Mouse (Mus musculus): ENCODE measurements around the gene Arhgap22. TPM values are rescaled to one million over a fixed set of nuclear protein-coding genes. Genes with fewer than 3 reads are reported as not detected.
A peak's percentile ranks its signal among the peaks of the same experiment; 100 is the strongest.

The Arhgap22 gene
- polyA plus RNA-seq, 1 experiment from 2014 or later = 5.3 TPM

GRCm38 (mm10) chr14:33355276-33355675 lies 141.4 kb downstream of the Arhgap22 start:
- no peak overlapping the region for H3K27ac ChIP-seq (ENCODE audit: low read depth)
- no peak overlapping the region for H3K4me3 ChIP-seq (ENCODE audit: low read depth, low read length)
- WGBS = 89% methylated on average over 5 of the region's 5 CpGs
- ATAC-seq (replicated peaks; ENCODE audit: low FRiP score, low TSS enrichment, low read depth) (no peak), DNase-seq (ENCODE audit: low spot score) (no peak)
- H3K27me3 ChIP-seq (replicated peaks; ENCODE audit: control insufficient read depth, insufficient read depth, low read length) = peaks cover 21% of the 10 kb centered on the region
- peaks cover 4% of the 10 kb centered on the region; the same call in 1 of the 2 replicates for H3K4me1 ChIP-seq (replicated peaks; ENCODE audit: control insufficient read depth, insufficient read depth, low read length)
- no peaks in the 10 kb centered on the region for H3K36me3 ChIP-seq (ENCODE audit: control insufficient read depth, insufficient read depth, low read length)
- H3K9me3 ChIP-seq (ENCODE audit: control insufficient read depth, low read length) = no peaks in the 10 kb centered on the region
- H3K9ac ChIP-seq (ENCODE audit: low read length) = no peak overlapping the region
- no peak overlapping the region for H3K4me2 ChIP-seq (ENCODE audit: low read length)

GRCm38 (mm10) chr14:33357600-33358368 lies 144.0 kb downstream of the Arhgap22 start:
- Histone ChIP-seq H3K36me3 (ENCODE audit: control insufficient read depth, insufficient read depth, low read length) (no peaks in the 10 kb centered on the region), H3K4me1 (replicated peaks; ENCODE audit: control insufficient read depth, insufficient read depth, low read length) (peaks cover 11% of the 10 kb centered on the region), H3K4me2 (ENCODE audit: low read length) (no peak overlapping the region), H3K9me3 (ENCODE audit: control insufficient read depth, low read length) (no peaks in the 10 kb centered on the region), H3K27ac (ENCODE audit: low read depth) (no peak overlapping the region), H3K4me3 (ENCODE audit: low read depth, low read length) (no peak overlapping the region), H3K9ac (ENCODE audit: low read length) (no peak overlapping the region), H3K27me3 (replicated peaks; ENCODE audit: control insufficient read depth, insufficient read depth, low read length) (no peaks in the 10 kb centered on the region)
- 65% methylated on average over 12 of the region's 12 CpGs for WGBS
- ATAC-seq (replicated peaks; ENCODE audit: low FRiP score, low TSS enrichment, low read depth) (no peak), DNase-seq (ENCODE audit: low spot score) (no peak)

GRCm38 (mm10) chr14:33358891-33359290 lies 145.1 kb downstream of the Arhgap22 start:
- Histone ChIP-seq H3K4me3 (ENCODE audit: low read depth, low read length) (no peak overlapping the region), H3K27me3 (replicated peaks; ENCODE audit: control insufficient read depth, insufficient read depth, low read length) (no peaks in the 10 kb centered on the region), H3K9ac (ENCODE audit: low read length) (no peak overlapping the region), H3K4me2 (ENCODE audit: low read length) (no peak overlapping the region), H3K36me3 (ENCODE audit: control insufficient read depth, insufficient read depth, low read length) (no peaks in the 10 kb centered on the region), H3K9me3 (ENCODE audit: control insufficient read depth, low read length) (no peaks in the 10 kb centered on the region), H3K27ac (ENCODE audit: low read depth) (no peak overlapping the region), H3K4me1 (replicated peaks; ENCODE audit: control insufficient read depth, insufficient read depth, low read length) (peaks cover 8% of the 10 kb centered on the region)
- DNase-seq (ENCODE audit: low spot score) (no peak), ATAC-seq (replicated peaks; ENCODE audit: low FRiP score, low TSS enrichment, low read depth) (no peak)
- 93% methylated on average over 8 of the region's 8 CpGs for WGBS

- no peak overlapping the region for H3K27ac ChIP-seq (ENCODE audit: low read depth)
- no peaks in the 10 kb centered on the region for H3K27me3 ChIP-seq (replicated peaks; ENCODE audit: control insufficient read depth, insufficient read depth, low read length)
- H3K4me3 ChIP-seq (ENCODE audit: low read depth, low read length) = no peak overlapping the region
- no peak overlapping the region for H3K9ac ChIP-seq (ENCODE audit: low read length)
- DNase-seq (ENCODE audit: low spot score) (no peak), ATAC-seq (replicated peaks; ENCODE audit: low FRiP score, low TSS enrichment, low read depth) (no peak)
- 51% methylated on average over 4 of the region's 4 CpGs for WGBS
- H3K9me3 ChIP-seq (ENCODE audit: control insufficient read depth, low read length) = no peaks in the 10 kb centered on the region
- H3K4me1 ChIP-seq (replicated peaks; ENCODE audit: control insufficient read depth, insufficient read depth, low read length) = peaks cover 7% of the 10 kb centered on the region
- 0 out of 2 replicates have a peak, but pooled peaks cover 4% of the 10 kb centered on the region for H3K36me3 ChIP-seq (ENCODE audit: control insufficient read depth, insufficient read depth, low read length)
- no peak overlapping the region for H3K4me2 ChIP-seq (ENCODE audit: low read length)
These were observed 147.7 kb downstream of the Arhgap22 start for GRCm38 (mm10) chr14:33361546-33361945.

- Histone ChIP-seq H3K4me2 (ENCODE audit: low read length) (peak overlapping the region; percentile 20; the same call in 1 of the 2 replicates), H3K36me3 (ENCODE audit: control insufficient read depth, insufficient read depth, low read length) (0 out of 2 replicates have a peak, but pooled peaks cover 4% of the 10 kb centered on the region), H3K9me3 (ENCODE audit: control insufficient read depth, low read length) (no peaks in the 10 kb centered on the region), H3K27ac (ENCODE audit: low read depth) (no peak overlapping the region), H3K9ac (ENCODE audit: low read length) (no peak overlapping the region), H3K27me3 (replicated peaks; ENCODE audit: control insufficient read depth, insufficient read depth, low read length) (no peaks in the 10 kb centered on the region), H3K4me3 (ENCODE audit: low read depth, low read length) (no peak overlapping the region), H3K4me1 (replicated peaks; ENCODE audit: control insufficient read depth, insufficient read depth, low read length) (peaks cover 7% of the 10 kb centered on the region)
- no peak for DNase-seq (ENCODE audit: low spot score)
- WGBS = 40% methylated on average over 14 of the region's 14 CpGs
- 0 out of 2 replicates have a peak, but pooled peaks have one; percentile 7 for ATAC-seq (replicated peaks; ENCODE audit: low FRiP score, low TSS enrichment, low read depth)
These were observed 148.3 kb downstream of the Arhgap22 start for GRCm38 (mm10) chr14:33362122-33362521.

- Histone ChIP-seq H3K27ac (ENCODE audit: low read depth) (no peak overlapping the region), H3K9ac (ENCODE audit: low read length) (no peak overlapping the region), H3K27me3 (replicated peaks; ENCODE audit: control insufficient read depth, insufficient read depth, low read length) (no peaks in the 10 kb centered on the region), H3K9me3 (ENCODE audit: control insufficient read depth, low read length) (no peaks in the 10 kb centered on the region), H3K36me3 (ENCODE audit: control insufficient read depth, insufficient read depth, low read length) (0 out of 2 replicates have a peak, but pooled peaks cover 4% of the 10 kb centered on the region), H3K4me3 (ENCODE audit: low read depth, low read length) (no peak overlapping the region), H3K4me2 (ENCODE audit: low read length) (peak overlapping the region; percentile 20), H3K4me1 (replicated peaks; ENCODE audit: control insufficient read depth, insufficient read depth, low read length) (peaks cover 7% of the 10 kb centered on the region)
- 7% methylated on average over 10 of the region's 10 CpGs for WGBS
- no peak for DNase-seq (ENCODE audit: low spot score)
- no peak for ATAC-seq (replicated peaks; ENCODE audit: low FRiP score, low TSS enrichment, low read depth)
These were observed 149.0 kb downstream of the Arhgap22 start for GRCm38 (mm10) chr14:33362807-33363206.

- Histone ChIP-seq H3K9ac (ENCODE audit: low read length) (no peak overlapping the region), H3K27me3 (replicated peaks; ENCODE audit: control insufficient read depth, insufficient read depth, low read length) (no peaks in the 10 kb centered on the region), H3K36me3 (ENCODE audit: control insufficient read depth, insufficient read depth, low read length) (0 out of 2 replicates have a peak, but pooled peaks cover 4% of the 10 kb centered on the region), H3K4me2 (ENCODE audit: low read length) (no peak overlapping the region), H3K27ac (ENCODE audit: low read depth) (no peak overlapping the region), H3K4me3 (ENCODE audit: low read depth, low read length) (no peak overlapping the region), H3K4me1 (replicated peaks; ENCODE audit: control insufficient read depth, insufficient read depth, low read length) (peaks cover 7% of the 10 kb centered on the region), H3K9me3 (ENCODE audit: control insufficient read depth, low read length) (no peaks in the 10 kb centered on the region)
- no peak for DNase-seq (ENCODE audit: low spot score)
- 73% methylated on average over 5 of the region's 5 CpGs for WGBS
- ATAC-seq (replicated peaks; ENCODE audit: low FRiP score, low TSS enrichment, low read depth) = no peak
These were observed 149.8 kb downstream of the Arhgap22 start for GRCm38 (mm10) chr14:33363611-33364010.

- Histone ChIP-seq H3K4me3 (ENCODE audit: low read depth, low read length) (no peak overlapping the region), H3K9ac (ENCODE audit: low read length) (no peak overlapping the region), H3K4me2 (ENCODE audit: low read length) (no peak overlapping the region), H3K4me1 (replicated peaks; ENCODE audit: control insufficient read depth, insufficient read depth, low read length) (peaks cover 7% of the 10 kb centered on the region), H3K36me3 (ENCODE audit: control insufficient read depth, insufficient read depth, low read length) (0 out of 2 replicates have a peak, but pooled peaks cover 4% of the 10 kb centered on the region), H3K27me3 (replicated peaks; ENCODE audit: control insufficient read depth, insufficient read depth, low read length) (no peaks in the 10 kb centered on the region), H3K9me3 (ENCODE audit: control insufficient read depth, low read length) (no peaks in the 10 kb centered on the region), H3K27ac (ENCODE audit: low read depth) (no peak overlapping the region)
- DNase-seq (ENCODE audit: low spot score) (no peak), ATAC-seq (replicated peaks; ENCODE audit: low FRiP score, low TSS enrichment, low read depth) (no peak)
- WGBS = 83% methylated on average over 2 of the region's 2 CpGs
These were observed 150.2 kb downstream of the Arhgap22 start for GRCm38 (mm10) chr14:33364061-33364460.
